Mouse (Mus musculus) liver, postnatal 0 days (tissue): ENCODE data around the gene Ggt5.

ENCODE experiments used
- CTCF ChIP-seq: sonication (generic); IDR thresholded peaks from 2 replicates; pipeline ENCODE4 v1.5.1; 2016; ENCODE audit warnings: antibody characterized with exemption, low read depth
- EP300 ChIP-seq: IDR thresholded peaks from 2 replicates; pipeline ENCODE4 v1.6.1; 2016; ENCODE audit warnings: antibody characterized with exemption, low read depth, mild to moderate bottlenecking

GRCm38 (mm10) chr10:75558515-75558914 lies 30.6 kb upstream of the Ggt5 start:
- TF ChIP-seq CTCF: no peak
- no peak for TF ChIP-seq EP300
